Mouse (Mus musculus) stomach, embryonic 14.5 days (tissue): Measurements from ENCODE around the gene Inpp4b. TPM values are rescaled to one million over a fixed set of nuclear protein-coding genes. Genes with fewer than 3 reads are reported as not detected.

Experiments
- ATAC-seq: fragments of 200-750 bp; cut with Nextera tagmentation; 2 replicates; pipeline ENCODE4 v1.8.0; 2017; ENCODE audit warnings: low read depth, moderate TSS enrichment; ENCODE audit not compliant: insufficient number of reproducible peaks, insufficient read depth, low FRiP score
- H3K27ac ChIP-seq: fragments of 300-500 bp; sonication (generic); 2 replicates; pipeline ENCODE4 v1.5.1; 2014; ENCODE audit warnings: mild to moderate bottlenecking, low read length, moderate library complexity, mixed read lengths
- H3K27me3 ChIP-seq: fragments of 300-500 bp; sonication (generic); 2 replicates; pipeline ENCODE4 v1.6.1; 2014; ENCODE audit warnings: low read length, control low read depth, mixed read lengths; ENCODE audit not compliant: control insufficient read depth, insufficient read depth
- H3K36me3 ChIP-seq: fragments of 300-500 bp; sonication (generic); 2 replicates; pipeline ENCODE4 v1.6.1; 2014; ENCODE audit warnings: mild to moderate bottlenecking, control low read depth, low read length, moderate library complexity, mixed read lengths; ENCODE audit not compliant: control insufficient read depth, insufficient read depth
- H3K4me1 ChIP-seq: fragments of 300-500 bp; sonication (generic); 2 replicates; pipeline ENCODE4 v1.6.1; 2014; ENCODE audit warnings: low read length, control low read depth, mixed read lengths; ENCODE audit not compliant: control insufficient read depth, insufficient read depth
- H3K4me2 ChIP-seq: fragments of 300-500 bp; sonication (generic); replicated peaks from 2 replicates; pipeline ENCODE4 v1.6.1; 2014; ENCODE audit warnings: low read depth, low read length, control low read depth
- H3K4me3 ChIP-seq: fragments of 300-500 bp; sonication (generic); 2 replicates; pipeline ENCODE4 v1.5.1; 2014; ENCODE audit warnings: low read depth, low read length, control low read depth
- H3K9ac ChIP-seq: fragments of 300-500 bp; sonication (generic); replicated peaks from 2 replicates; pipeline ENCODE4 v1.6.1; 2014; ENCODE audit warnings: low read depth, mild to moderate bottlenecking, control low read depth, low read length, moderate library complexity, mixed read lengths
- H3K9me3 ChIP-seq: fragments of 300-500 bp; sonication (generic); 2 replicates; pipeline ENCODE4 v1.6.1; 2016; ENCODE audit warnings: low read depth, low read length, control low read depth; ENCODE audit not compliant: control insufficient read depth
- WGBS: fragments of 180-500 bp; shearing (Covaris S2); extraction: QIAGEN DNeasy Blood & Tissue Kit; methylation state at CpG from one replicate; pipeline ENCODE4 v1.1.7; 2014; 5-methylcytosine and 5-hydroxymethylcytosine counted together
- polyA plus RNA-seq: library from polyadenylated mRNA; unstranded; fragments of >200 nt; fragmentation: Nextera tagmentation; extraction: Ambion mirVana; gene quantifications from 2 replicates; pipeline ENCODE4 v1.2.1, GENCODE M21; 2014

Inpp4b gene
- polyA plus RNA-seq, 1 experiment from 2014 or later = 5.2 TPM

DNA sequence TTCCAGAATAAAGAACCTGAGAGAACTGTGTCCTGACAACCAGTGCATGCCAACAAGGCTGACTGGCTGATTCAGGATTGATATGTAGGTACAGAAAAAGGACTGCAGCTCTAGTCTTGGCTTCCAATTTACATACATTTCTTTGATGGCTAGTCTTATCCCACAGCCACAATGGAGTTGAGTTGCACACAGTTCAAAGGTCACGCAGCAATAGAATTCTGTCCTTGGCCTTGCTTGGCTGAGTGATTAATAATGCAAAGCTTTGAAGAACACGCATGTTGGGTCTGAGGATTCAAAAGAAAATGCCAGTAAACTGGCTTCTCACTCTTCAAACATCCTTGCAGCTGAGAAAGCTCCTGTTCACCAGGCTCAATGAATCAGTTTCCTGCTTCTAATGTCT is 70.4 kb downstream of the Inpp4b start:
- Histone ChIP-seq H3K4me1 (no peaks in the 10 kb centered on the region), H3K36me3 (no peaks in the 10 kb centered on the region), H3K4me2 (no peak overlapping the region), H3K4me3 (no peak overlapping the region), H3K9me3 (no peaks in the 10 kb centered on the region), H3K27me3 (no peaks in the 10 kb centered on the region), H3K27ac (no peak overlapping the region), H3K9ac (no peak overlapping the region)
- WGBS = 86% methylated on average over 2 of the region's 2 CpGs
- ATAC-seq = no peak

DNA sequence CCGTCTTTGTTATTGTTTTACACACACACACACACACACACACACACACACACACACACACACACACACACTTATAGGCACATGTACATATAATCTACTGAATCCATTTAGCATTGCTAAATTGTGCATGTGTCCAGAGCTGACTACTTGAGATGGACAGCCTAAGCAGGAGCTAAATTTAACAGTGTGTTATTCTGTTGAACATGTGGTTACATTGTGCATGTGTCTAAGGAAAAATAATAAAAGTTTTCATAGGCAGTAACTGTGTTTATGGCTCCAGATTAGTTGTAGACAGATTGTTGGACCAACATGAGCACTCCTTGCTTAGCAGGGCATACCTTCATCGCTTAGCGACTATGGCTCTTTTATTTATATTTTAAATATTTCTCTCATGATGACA is 101.6 kb downstream of the Inpp4b start:
- Histone ChIP-seq H3K27ac (no peak overlapping the region), H3K9me3 (no peaks in the 10 kb centered on the region), H3K4me1 (no peaks in the 10 kb centered on the region), H3K4me2 (no peak overlapping the region), H3K36me3 (no peaks in the 10 kb centered on the region), H3K4me3 (no peak overlapping the region), H3K27me3 (no peaks in the 10 kb centered on the region), H3K9ac (no peak overlapping the region)
- WGBS = 78% methylated on average over 3 of the region's 3 CpGs
- no peak for ATAC-seq

DNA sequence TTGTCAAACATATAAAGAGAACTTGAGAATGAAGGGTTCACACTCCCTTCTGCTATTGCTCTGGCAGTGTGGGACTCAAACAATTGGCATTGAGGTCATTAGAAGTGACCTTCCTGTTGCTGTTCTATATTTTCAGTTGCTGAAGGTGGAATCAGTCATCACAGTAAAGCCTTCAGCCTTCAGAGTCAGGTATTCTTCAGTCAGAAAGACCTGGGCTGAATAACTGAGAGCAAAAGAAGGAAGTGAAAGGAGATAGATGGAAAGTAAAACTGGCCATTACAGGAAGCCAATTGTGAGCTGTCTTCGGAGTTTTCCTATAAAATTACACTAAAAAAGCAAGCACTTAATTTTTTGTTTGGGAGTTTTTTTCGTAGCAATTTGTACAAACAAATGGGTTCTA is 107.4 kb downstream of the Inpp4b start:
- Histone ChIP-seq H3K27me3 (no peaks in the 10 kb centered on the region), H3K27ac (no peak overlapping the region), H3K4me3 (no peak overlapping the region), H3K4me2 (no peak overlapping the region), H3K9ac (no peak overlapping the region), H3K9me3 (no peaks in the 10 kb centered on the region), H3K4me1 (no peaks in the 10 kb centered on the region), H3K36me3 (no peaks in the 10 kb centered on the region)
- 70% methylated on average over 2 of the region's 2 CpGs for WGBS
- no peak for ATAC-seq

DNA sequence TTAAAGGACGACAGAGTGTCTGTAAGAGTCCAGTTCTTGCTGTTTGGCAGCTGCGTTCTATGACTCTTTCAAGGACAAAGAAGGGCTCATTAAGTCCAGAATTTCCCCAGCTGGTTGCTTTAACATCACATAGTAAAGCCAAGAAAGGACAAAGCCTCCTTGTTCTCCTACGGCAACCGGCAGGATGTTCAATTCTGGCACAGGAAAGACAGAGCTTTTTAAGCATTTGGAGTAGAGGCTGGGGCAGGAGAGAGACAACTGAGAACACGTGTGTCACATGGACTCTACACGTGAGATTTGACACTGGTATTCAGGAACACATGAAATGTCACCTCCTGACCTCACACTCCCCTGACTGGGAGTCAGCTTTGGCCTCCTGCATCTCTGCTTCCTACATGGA is 109.7 kb downstream of the Inpp4b start:
- no peak for ATAC-seq
- no peaks in the 10 kb centered on the region for H3K4me1 ChIP-seq
- 52% methylated on average over 6 of the region's 6 CpGs for WGBS

DNA sequence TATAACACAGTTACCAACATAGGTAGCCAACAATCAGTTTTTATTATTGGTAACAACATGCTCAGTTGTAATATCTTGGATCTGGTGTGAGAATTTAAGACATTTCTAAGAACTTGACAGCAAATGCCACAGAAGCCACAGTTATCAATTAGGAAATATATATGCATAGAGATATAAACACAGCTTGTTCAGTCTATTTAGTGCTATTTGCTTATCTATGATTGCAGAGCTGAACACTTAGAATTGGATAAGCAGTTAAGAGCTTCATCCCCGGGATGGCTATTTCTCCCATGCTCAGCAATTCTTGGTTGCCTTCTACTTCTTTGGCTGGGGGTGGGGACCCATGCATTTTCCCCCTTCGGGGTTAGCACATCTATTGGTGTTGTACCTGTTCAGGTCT is 112.5 kb downstream of the Inpp4b start:
- H3K27ac ChIP-seq = no peak overlapping the region
- no peak overlapping the region for H3K4me3 ChIP-seq
- H3K4me2 ChIP-seq = no peak overlapping the region
- no peaks in the 10 kb centered on the region for H3K27me3 ChIP-seq
- no peaks in the 10 kb centered on the region for H3K9me3 ChIP-seq
- H3K4me1 ChIP-seq = no peaks in the 10 kb centered on the region
- ATAC-seq = no peak
- no peaks in the 10 kb centered on the region for H3K36me3 ChIP-seq
- no peak overlapping the region for H3K9ac ChIP-seq
- WGBS = 64% methylated on average over 2 of the region's 2 CpGs

More for the DNA sequence above, 109.7 kb downstream of the Inpp4b start:
- Histone ChIP-seq H3K36me3 (no peaks in the 10 kb centered on the region), H3K9ac (no peak overlapping the region), H3K27ac (no peak overlapping the region), H3K27me3 (no peaks in the 10 kb centered on the region), H3K9me3 (no peaks in the 10 kb centered on the region), H3K4me2 (no peak overlapping the region), H3K4me3 (no peak overlapping the region)

DNA sequence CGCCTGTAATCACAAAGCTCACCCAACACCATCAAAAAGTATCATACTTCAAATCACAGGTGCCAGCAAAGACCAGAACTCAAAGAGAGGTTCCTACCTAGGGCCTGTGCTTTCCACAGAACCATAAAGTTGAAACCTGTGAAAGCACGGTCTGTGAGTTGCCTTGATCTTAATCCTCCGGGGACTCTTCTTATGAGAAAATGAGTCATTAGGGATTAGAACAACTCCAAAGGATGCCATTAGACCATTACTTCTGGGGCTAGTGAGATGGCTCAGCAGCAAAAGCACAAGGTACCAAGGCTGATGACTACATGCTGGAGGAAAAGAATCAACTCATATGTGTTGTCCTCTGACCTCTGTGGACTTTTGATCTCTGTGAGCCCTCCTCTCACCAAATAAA is 121.4 kb downstream of the Inpp4b start:
- no peaks in the 10 kb centered on the region for H3K9me3 ChIP-seq
- WGBS = 79% methylated on average over 3 of the region's 3 CpGs
- ATAC-seq = no peak

DNA sequence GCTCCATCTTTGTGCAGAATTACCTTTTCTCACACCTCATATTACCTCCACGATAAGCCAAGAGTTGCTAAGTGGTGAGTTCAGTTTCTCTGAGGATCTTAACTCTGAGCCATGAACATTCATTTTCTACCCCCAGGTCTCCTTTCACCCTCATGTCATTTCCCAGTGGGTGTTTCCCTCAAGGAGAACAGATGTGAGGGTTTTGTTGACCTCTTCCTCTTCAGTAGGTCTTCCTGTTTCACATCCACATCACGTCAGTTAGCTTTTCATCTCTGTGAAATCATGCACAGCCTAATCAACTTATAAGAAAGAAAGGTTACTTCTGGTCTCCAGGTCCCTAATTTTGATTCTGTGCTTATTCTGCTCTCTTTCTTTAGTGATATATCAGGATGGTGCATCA is 124.4 kb downstream of the Inpp4b start:
- H3K27me3 ChIP-seq = no peaks in the 10 kb centered on the region
- no peaks in the 10 kb centered on the region for H3K4me1 ChIP-seq
- H3K9ac ChIP-seq = no peak overlapping the region
- no peaks in the 10 kb centered on the region for H3K9me3 ChIP-seq
- H3K4me2 ChIP-seq = no peak overlapping the region
- no peaks in the 10 kb centered on the region for H3K36me3 ChIP-seq
- 74% methylated on average over 2 of the region's 2 CpGs for WGBS
- H3K4me3 ChIP-seq = no peak overlapping the region
- ATAC-seq = no peak
- H3K27ac ChIP-seq = no peak overlapping the region

More for the DNA sequence above, 121.4 kb downstream of the Inpp4b start:
- Histone ChIP-seq H3K4me1 (no peaks in the 10 kb centered on the region), H3K4me3 (no peak overlapping the region), H3K4me2 (no peak overlapping the region), H3K9ac (no peak overlapping the region), H3K27me3 (no peaks in the 10 kb centered on the region), H3K36me3 (no peaks in the 10 kb centered on the region), H3K27ac (no peak overlapping the region)

DNA sequence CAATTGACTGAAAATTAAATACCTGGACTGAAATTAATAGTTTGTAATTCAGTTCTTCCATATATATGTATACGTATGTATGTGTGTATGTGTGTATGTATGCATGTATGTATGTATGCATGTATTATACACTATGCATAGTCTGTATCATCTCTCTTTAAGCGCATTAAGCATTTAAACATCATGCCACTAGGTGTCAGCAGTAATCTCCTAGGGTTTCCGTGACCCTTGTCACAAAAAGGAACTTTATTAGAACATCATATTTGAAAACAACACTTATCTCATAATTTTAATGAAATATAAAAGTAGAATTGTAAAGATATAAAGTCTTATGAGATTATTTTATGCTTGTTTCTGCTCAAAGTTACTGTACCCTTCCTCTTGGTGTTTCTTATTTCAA is 136.3 kb downstream of the Inpp4b start:
- no peak for ATAC-seq
- no peaks in the 10 kb centered on the region for H3K4me1 ChIP-seq
- WGBS = 39% methylated on average over 3 of the region's 3 CpGs
- H3K4me2 ChIP-seq = no peak overlapping the region
- H3K36me3 ChIP-seq = no peaks in the 10 kb centered on the region
- no peaks in the 10 kb centered on the region for H3K9me3 ChIP-seq
- no peak overlapping the region for H3K9ac ChIP-seq
- no peak overlapping the region for H3K27ac ChIP-seq
- no peaks in the 10 kb centered on the region for H3K27me3 ChIP-seq
- H3K4me3 ChIP-seq = no peak overlapping the region

DNA sequence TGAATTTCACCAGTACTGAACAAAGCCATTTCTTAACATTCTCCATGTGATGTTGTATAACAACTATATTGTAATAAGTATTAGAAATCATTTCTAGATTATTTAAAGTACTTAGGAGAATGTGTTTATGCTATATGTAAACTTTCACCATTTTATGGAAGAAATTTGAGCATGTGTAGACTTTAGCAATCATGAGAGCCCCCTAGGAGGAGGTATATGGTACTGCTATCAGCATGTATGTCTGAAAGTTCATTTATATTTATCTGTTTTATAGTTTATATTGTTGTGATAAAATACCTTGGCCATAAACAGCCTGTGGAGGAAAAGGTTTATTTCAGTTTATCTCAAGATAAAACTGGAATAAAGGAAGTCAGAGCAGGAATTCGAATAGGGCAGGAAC is 141.5 kb downstream of the Inpp4b start:
- Histone ChIP-seq H3K4me2 (no peak overlapping the region), H3K9me3 (no peaks in the 10 kb centered on the region), H3K4me3 (no peak overlapping the region), H3K27me3 (no peaks in the 10 kb centered on the region), H3K4me1 (no peaks in the 10 kb centered on the region), H3K27ac (no peak overlapping the region), H3K9ac (no peak overlapping the region), H3K36me3 (no peaks in the 10 kb centered on the region)
- ATAC-seq = no peak
- WGBS = 83% methylated on average over 1 of the region's 1 CpGs
